Mouse (Mus musculus) heart, postnatal 10 days (tissue): ENCODE results near the gene Plin2. TPM values are rescaled to one million over a fixed set of nuclear protein-coding genes. Genes with fewer than 3 reads are reported as not detected.
A peak's percentile ranks its signal among the peaks of the same experiment; 100 is the strongest.

Experiments
- DNase-seq, 2 experiments: peaks; one replicate each; pipeline ENCODE4 v3.0.0; 2021
- intact Hi-C: fragments of 180-260 bp; cut with DNase I; formaldehyde crosslinking; loops from one replicate; pipeline ENCODE4 v1.15.1; 2025
- total RNA-seq, 2 experiments: library from RNA; stranded (reverse); gene quantifications; 2 replicates each; pipeline ENCODE4 v1.2.3; 2021

Plin2 gene
- total RNA-seq, result 100 to 1,000 TPM; 132 to 153 TPM

GRCm38 (mm10) chr4:86669780-86670201 lies at the start of gene Plin2:
TSS of gene Plin2 (minus strand) at chr4:86670060.
- DNase-seq, result peak; percentile 86
- intact Hi-C loops, result loop anchor here (2.0 kb wide), 1 partner anchor 19 kb away; no protein-coding TSS in a partner anchor

- intact Hi-C loops, result no loop called here
- DNase-seq, result no peak
These were observed 49.2 kb upstream of the Plin2 start for GRCm38 (mm10) chr4:86718878-86719577.

- intact Hi-C loops, result no loop called here
- peak in 1 of 2 experiments; percentile 21 for DNase-seq
These were observed 47.3 kb upstream of the Plin2 start for GRCm38 (mm10) chr4:86717176-86717575.

- intact Hi-C loops, result no loop called here
- DNase-seq, result peak; percentile 37 to 50
These were observed 45.5 kb upstream of the Plin2 start for GRCm38 (mm10) chr4:86715341-86715740.

GRCm38 (mm10) chr4:86713518-86713917 lies 43.7 kb upstream of the Plin2 start:
- intact Hi-C loops, result no loop called here
- DNase-seq, result no peak

- DNase-seq, result peak; percentile 44 to 65
- intact Hi-C loops, result no loop called here
These were observed 42.9 kb upstream of the Plin2 start for GRCm38 (mm10) chr4:86712751-86713195.

GRCm38 (mm10) chr4:86710666-86711215 lies 40.9 kb upstream of the Plin2 start:
- DNase-seq, result no peak
- intact Hi-C loops, result no loop called here

- no peak for DNase-seq
- intact Hi-C loops, result no loop called here
These were observed 40.3 kb upstream of the Plin2 start for GRCm38 (mm10) chr4:86710034-86710650.

- intact Hi-C loops, result no loop called here
- no peak for DNase-seq
These were observed 38.9 kb upstream of the Plin2 start for GRCm38 (mm10) chr4:86708801-86709200.

- intact Hi-C loops, result loop anchor here (10.0 kb wide), 2 partner anchors 515 to 865 kb away; no protein-coding TSS in a partner anchor
- DNase-seq, result no peak
These were observed 29.5 kb upstream of the Plin2 start for GRCm38 (mm10) chr4:86699161-86699865.

- intact Hi-C loops, result loop anchor here (1.0 to 10.0 kb wide), 5 partner anchors 45 to 862 kb away; partner anchors contain the start of gene Rraga
- DNase-seq, result peak; percentile 59 to 67
These were observed 27.0 kb upstream of the Plin2 start for GRCm38 (mm10) chr4:86696890-86697289.

- peak; percentile 80 to 88 for DNase-seq
- intact Hi-C loops, result loop anchor here (10.0 kb wide), 2 partner anchors 510 to 860 kb away; no protein-coding TSS in a partner anchor
These were observed 25.2 kb upstream of the Plin2 start for GRCm38 (mm10) chr4:86695081-86695480.

GRCm38 (mm10) chr4:86692931-86693330 lies 23.1 kb upstream of the Plin2 start:
- intact Hi-C loops, result loop anchor here (10.0 kb wide), 2 partner anchors 508 to 858 kb away; no protein-coding TSS in a partner anchor
- DNase-seq, result no peak

GRCm38 (mm10) chr4:86691290-86691689 lies 21.4 kb upstream of the Plin2 start:
- no peak for DNase-seq
- intact Hi-C loops, result loop anchor here (10.0 kb wide), 2 partner anchors 506 to 856 kb away; no protein-coding TSS in a partner anchor

GRCm38 (mm10) chr4:86690768-86691167 lies 20.9 kb upstream of the Plin2 start:
- DNase-seq, result no peak
- intact Hi-C loops, result loop anchor here (10.0 kb wide), 2 partner anchors 506 to 856 kb away; no protein-coding TSS in a partner anchor

- intact Hi-C loops, result loop anchor here (10.0 kb wide), 2 partner anchors 505 to 855 kb away; no protein-coding TSS in a partner anchor
- DNase-seq, result peak; percentile 56 to 64
These were observed 20.3 kb upstream of the Plin2 start for GRCm38 (mm10) chr4:86690194-86690593.

GRCm38 (mm10) chr4:86689056-86689735 lies 19.3 kb upstream of the Plin2 start:
- DNase-seq, result peak in 1 of 2 experiments; percentile 57
- intact Hi-C loops, result loop anchor here (2.0 kb wide), 1 partner anchor 18 kb away; the partner anchor contains the start of gene Plin2

- intact Hi-C loops, result no loop called here
- DNase-seq, result peak; percentile 48 to 49
These were observed 16.7 kb upstream of the Plin2 start for GRCm38 (mm10) chr4:86686564-86686963.

GRCm38 (mm10) chr4:86686009-86686366 lies 16.1 kb upstream of the Plin2 start:
- DNase-seq, result no peak
- intact Hi-C loops, result no loop called here
